Mouse (Mus musculus) liver, embryonic 12.5 days (tissue): Measurements from ENCODE around the gene Mrpl3. TPM values are rescaled to one million over a fixed set of nuclear protein-coding genes. Genes with fewer than 3 reads are reported as not detected.
"Not testable (repeated sequence)": the region's sequence is repeated elsewhere in the genome, so short reads cannot be mapped to it uniquely, and the experiment has no call there.

Experiments used
- ATAC-seq: fragments of 200-750 bp; cut with Nextera tagmentation; 2 replicates; pipeline ENCODE4 v1.8.0; 2017; ENCODE audit warnings: moderate number of reproducible peaks, mild to moderate bottlenecking, moderate library complexity
- H3K27ac ChIP-seq: fragments of 300-500 bp; sonication (generic); 2 replicates; pipeline ENCODE4 v1.5.1; 2016; ENCODE audit warnings: mild to moderate bottlenecking
- H3K27me3 ChIP-seq: fragments of 300-500 bp; sonication (generic); replicated peaks from 2 replicates; pipeline ENCODE4 v1.6.1; 2016; ENCODE audit warnings: mild to moderate bottlenecking, moderate library complexity
- H3K36me3 ChIP-seq: fragments of 300-500 bp; sonication (generic); 2 replicates; pipeline ENCODE4 v1.6.1; 2016; ENCODE audit warnings: mild to moderate bottlenecking, moderate library complexity
- H3K4me1 ChIP-seq: fragments of 300-500 bp; sonication (generic); 2 replicates; pipeline ENCODE4 v1.6.1; 2016
- H3K4me2 ChIP-seq: fragments of 300-500 bp; sonication (generic); 2 replicates; pipeline ENCODE4 v1.6.1; 2016; ENCODE audit warnings: mild to moderate bottlenecking, moderate library complexity
- H3K4me3 ChIP-seq: fragments of 300-500 bp; sonication (generic); 2 replicates; pipeline ENCODE4 v1.5.1; 2016; ENCODE audit warnings: mild to moderate bottlenecking, moderate library complexity
- H3K9ac ChIP-seq: fragments of 300-500 bp; sonication (generic); 2 replicates; pipeline ENCODE4 v1.6.1; 2016; ENCODE audit warnings: mild to moderate bottlenecking, moderate library complexity
- H3K9me3 ChIP-seq: fragments of 300-500 bp; sonication (generic); replicated peaks from 2 replicates; pipeline ENCODE4 v1.6.1; 2016; ENCODE audit warnings: mild to moderate bottlenecking, moderate library complexity
- WGBS: fragments of 180-500 bp; shearing (Covaris S2); methylation state at CpG from one replicate; pipeline ENCODE4 v1.1.7; 2016; ENCODE audit not compliant: insufficient replicate concordance; 5-methylcytosine and 5-hydroxymethylcytosine counted together
- polyA plus RNA-seq: library from polyadenylated mRNA; unstranded; fragments of >200 nt; fragmentation: Nextera tagmentation; extraction: Ambion mirVana; gene quantifications from 2 replicates; pipeline ENCODE4 v1.2.1, GENCODE M21; 2016

Gene Mrpl3
- polyA plus RNA-seq, 1 experiment from 2014 or later: 94.1 TPM

- WGBS: 73% methylated on average over 4 of the region's 4 CpGs
- H3K9ac ChIP-seq: no peak overlapping the region
- H3K4me2 ChIP-seq: no peak overlapping the region
- no peaks in the 10 kb centered on the region for H3K4me1 ChIP-seq
- H3K4me3 ChIP-seq: no peak overlapping the region
- H3K9me3 ChIP-seq: no peaks in the 10 kb centered on the region
- no peaks in the 10 kb centered on the region for H3K27me3 ChIP-seq
- ATAC-seq: no peak
- H3K27ac ChIP-seq: no peak overlapping the region
- peaks cover 88% of the 10 kb centered on the region for H3K36me3 ChIP-seq
Observed at GRCm38 (mm10) chr9:105072991-105073748, 20.1 kb downstream of the Mrpl3 start.

DNA sequence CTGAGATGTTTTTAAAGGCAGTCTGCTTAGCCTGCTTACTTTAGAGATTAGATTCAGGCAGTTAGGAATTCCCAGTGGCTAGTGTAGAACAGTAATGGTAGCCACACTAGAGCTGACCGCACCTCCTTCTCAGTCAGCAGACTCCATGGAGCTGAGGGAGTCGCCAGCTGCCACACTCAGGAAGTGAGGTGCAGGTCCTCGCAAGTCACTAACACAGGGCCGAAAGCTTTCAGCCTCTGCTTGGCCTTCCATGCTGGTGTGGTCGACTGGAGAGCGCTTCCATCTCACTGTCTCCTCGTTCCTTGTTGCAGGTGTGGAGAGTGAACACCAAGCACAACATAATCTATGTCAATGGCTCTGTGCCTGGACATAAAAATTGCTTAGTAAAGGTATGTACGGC is 21.8 kb downstream of the Mrpl3 start:
- no peaks in the 10 kb centered on the region for H3K27me3 ChIP-seq
- H3K9ac ChIP-seq: no peak overlapping the region
- no peak overlapping the region for H3K4me3 ChIP-seq
- 85% methylated on average over 8 of the region's 8 CpGs for WGBS
- ATAC-seq: no peak
- H3K4me1 ChIP-seq: no peaks in the 10 kb centered on the region
- peaks cover 75% of the 10 kb centered on the region for H3K36me3 ChIP-seq
- no peaks in the 10 kb centered on the region for H3K9me3 ChIP-seq
- no peak overlapping the region for H3K27ac ChIP-seq
- H3K4me2 ChIP-seq: no peak overlapping the region

GRCm38 (mm10) chr9:105076756-105077424 is 23.9 kb downstream of the Mrpl3 start:
- no peak for ATAC-seq
- Histone ChIP-seq H3K27me3 (no peaks in the 10 kb centered on the region), H3K4me2 (no peak overlapping the region), H3K4me1 (no peaks in the 10 kb centered on the region), H3K4me3 (no peak overlapping the region), H3K27ac (no peak overlapping the region), H3K9ac (no peak overlapping the region), H3K9me3 (no peaks in the 10 kb centered on the region), H3K36me3 (peaks cover 59% of the 10 kb centered on the region)
- WGBS: 86% methylated on average over 13 of the region's 13 CpGs

DNA sequence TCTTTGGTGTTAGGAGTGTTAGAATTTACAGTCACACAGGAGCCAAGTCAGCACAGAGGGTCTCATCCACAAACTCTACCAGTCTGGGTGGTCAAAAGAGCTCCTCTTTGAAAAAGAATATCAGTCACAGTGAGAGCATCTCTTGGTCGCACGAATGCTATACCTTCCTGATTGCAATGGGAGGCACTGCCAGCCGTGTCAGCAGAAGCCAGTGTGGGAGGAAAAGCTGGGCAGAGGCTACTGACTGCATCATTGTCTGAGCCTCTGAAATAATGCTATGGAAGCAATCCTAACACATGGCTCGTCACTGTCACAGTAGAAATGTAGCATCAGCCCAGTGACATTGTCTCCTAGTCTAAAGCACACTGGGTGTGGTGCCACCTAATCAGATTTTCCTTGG is 25.4 kb downstream of the Mrpl3 start:
- ATAC-seq: no peak
- Histone ChIP-seq H3K9ac (no peak overlapping the region), H3K4me1 (no peaks in the 10 kb centered on the region), H3K4me2 (no peak overlapping the region), H3K9me3 (no peaks in the 10 kb centered on the region), H3K27me3 (no peaks in the 10 kb centered on the region), H3K4me3 (no peak overlapping the region), H3K36me3 (peaks cover 43% of the 10 kb centered on the region), H3K27ac (no peak overlapping the region)
- WGBS: 84% methylated on average over 4 of the region's 4 CpGs

GRCm38 (mm10) chr9:105080246-105080645 is 27.2 kb downstream of the Mrpl3 start:
- no peak overlapping the region for H3K27ac ChIP-seq
- peaks cover 25% of the 10 kb centered on the region for H3K36me3 ChIP-seq
- WGBS: 75% methylated on average over 3 of the region's 3 CpGs
- no peak overlapping the region for H3K4me3 ChIP-seq
- no peak overlapping the region for H3K4me2 ChIP-seq
- ATAC-seq: no peak
- H3K27me3 ChIP-seq: no peaks in the 10 kb centered on the region
- no peak overlapping the region for H3K9ac ChIP-seq
- no peaks in the 10 kb centered on the region for H3K9me3 ChIP-seq
- H3K4me1 ChIP-seq: no peaks in the 10 kb centered on the region

DNA sequence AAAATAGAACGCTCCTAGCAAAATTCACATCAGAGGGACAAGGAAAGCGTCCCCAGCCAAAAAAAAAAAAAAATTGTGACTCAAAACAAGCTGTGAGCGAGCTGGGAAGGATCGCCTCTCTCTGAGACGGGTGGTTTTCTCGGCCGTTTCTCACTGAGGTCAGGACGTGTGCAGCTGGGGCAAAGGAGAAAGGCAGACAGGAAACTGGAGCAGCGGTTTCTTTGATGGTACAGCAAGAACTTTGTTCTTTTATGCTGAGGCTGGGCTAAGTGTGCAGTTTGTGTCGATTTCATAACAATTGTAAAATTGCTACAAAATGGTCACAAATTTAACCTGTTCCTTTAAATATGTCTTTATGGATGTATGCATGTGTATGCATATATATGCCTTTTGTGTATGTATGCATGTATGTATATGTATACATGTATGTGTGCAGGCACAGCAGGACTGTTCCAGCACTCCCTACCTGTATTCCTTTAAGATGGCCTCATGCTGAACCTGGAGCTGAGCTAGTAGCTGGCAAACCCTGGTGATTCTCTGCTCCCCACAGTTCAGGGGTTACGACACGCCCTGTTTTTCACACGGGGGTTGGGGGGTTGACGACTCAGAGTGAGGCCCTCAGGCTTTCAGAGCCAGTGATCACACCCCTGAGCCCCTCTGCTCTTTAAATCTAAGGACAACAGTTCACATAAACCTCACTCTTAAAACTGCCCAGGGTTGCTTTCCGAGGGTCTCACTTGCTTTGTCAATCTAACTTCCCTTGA is 48.0 kb downstream of the Mrpl3 start:
- no peak overlapping the region for H3K4me3 ChIP-seq
- ATAC-seq: no peak
- no peaks in the 10 kb centered on the region for H3K27me3 ChIP-seq
- no peaks in the 10 kb centered on the region for H3K9me3 ChIP-seq
- no peaks in the 10 kb centered on the region for H3K36me3 ChIP-seq
- 61% methylated on average over 15 of the region's 15 CpGs for WGBS
- H3K9ac ChIP-seq: no peak overlapping the region
- no peak overlapping the region for H3K27ac ChIP-seq
- no peak overlapping the region for H3K4me2 ChIP-seq
- H3K4me1 ChIP-seq: no peaks in the 10 kb centered on the region

- 29% methylated on average over 1 of the region's 1 CpGs for WGBS
- Histone ChIP-seq H3K4me1 (no peaks in the 10 kb centered on the region), H3K27ac (no peak overlapping the region), H3K4me2 (no peak overlapping the region), H3K4me3 (no peak overlapping the region), H3K27me3 (no peaks in the 10 kb centered on the region), H3K9ac (no peak overlapping the region), H3K9me3 (no peaks in the 10 kb centered on the region), H3K36me3 (no peaks in the 10 kb centered on the region)
- no peak for ATAC-seq
Observed at GRCm38 (mm10) chr9:105101911-105102310, 48.9 kb downstream of the Mrpl3 start.

DNA sequence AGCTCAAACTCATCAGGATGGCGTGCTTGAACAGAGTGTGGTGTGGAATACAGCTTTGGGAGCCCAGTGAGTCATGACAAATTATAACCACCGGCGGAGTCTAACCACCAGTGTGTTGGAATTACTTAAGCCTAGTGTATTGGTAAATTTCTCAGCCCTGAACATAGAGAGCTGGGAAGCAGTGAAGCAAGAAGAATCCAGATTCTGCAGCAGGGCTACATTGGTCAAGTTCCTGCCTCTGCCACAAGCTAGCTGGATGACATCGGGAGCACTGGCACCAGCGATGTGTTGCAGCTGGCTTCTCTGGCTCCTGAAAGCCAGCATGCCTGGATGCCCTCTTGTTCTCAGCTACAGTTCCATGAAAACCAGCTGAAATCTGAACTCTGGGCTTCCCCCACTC is 50.9 kb downstream of the Mrpl3 start:
- H3K4me3 ChIP-seq: no peak overlapping the region
- no peaks in the 10 kb centered on the region for H3K27me3 ChIP-seq
- H3K4me2 ChIP-seq: no peak overlapping the region
- ATAC-seq: no peak
- no peaks in the 10 kb centered on the region for H3K9me3 ChIP-seq
- no peak overlapping the region for H3K9ac ChIP-seq
- WGBS: 74% methylated on average over 5 of the region's 5 CpGs
- no peaks in the 10 kb centered on the region for H3K4me1 ChIP-seq
- no peak overlapping the region for H3K27ac ChIP-seq
- H3K36me3 ChIP-seq: no peaks in the 10 kb centered on the region

DNA sequence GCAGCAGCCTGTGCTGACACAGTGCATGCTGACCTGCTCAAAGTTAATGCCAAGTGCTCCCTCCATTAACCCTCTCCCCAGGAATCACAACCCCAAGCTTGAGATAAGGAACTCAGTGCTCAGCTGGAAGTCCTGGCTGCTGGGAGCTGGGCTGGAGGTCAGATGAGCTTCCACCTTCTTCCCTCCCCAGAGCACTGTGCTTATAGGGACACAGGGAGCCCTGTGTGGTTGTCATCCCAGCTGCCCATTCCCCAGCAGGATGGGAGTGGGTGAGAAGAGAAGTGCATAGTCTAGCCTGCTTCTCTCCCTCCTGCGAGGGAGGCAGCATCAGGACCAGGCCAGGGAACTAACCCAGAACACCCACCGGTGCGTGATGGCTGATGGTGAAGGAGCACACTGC is 72.2 kb downstream of the Mrpl3 start:
- not testable (repeated sequence) for H3K27me3 ChIP-seq, H3K9ac ChIP-seq, H3K4me2 ChIP-seq, H3K4me3 ChIP-seq, H3K4me1 ChIP-seq, H3K9me3 ChIP-seq, ATAC-seq, H3K36me3 ChIP-seq, H3K27ac ChIP-seq
- WGBS: 63% methylated on average over 3 of the region's 3 CpGs

Other genes starting within 250 kb of the Mrpl3 start
- gene Nudt16, start 78.6 kb downstream of the Mrpl3 start, polyA plus RNA-seq: 7.7 and 7.9 TPM in 2 replicates
- not detected in 2 replicates for gene 1700080E11Rik, start 91.9 kb downstream of the Mrpl3 start, polyA plus RNA-seq